20 mouse cellular contexts compared by ENCODE assay signal in the genomic region with DNA sequence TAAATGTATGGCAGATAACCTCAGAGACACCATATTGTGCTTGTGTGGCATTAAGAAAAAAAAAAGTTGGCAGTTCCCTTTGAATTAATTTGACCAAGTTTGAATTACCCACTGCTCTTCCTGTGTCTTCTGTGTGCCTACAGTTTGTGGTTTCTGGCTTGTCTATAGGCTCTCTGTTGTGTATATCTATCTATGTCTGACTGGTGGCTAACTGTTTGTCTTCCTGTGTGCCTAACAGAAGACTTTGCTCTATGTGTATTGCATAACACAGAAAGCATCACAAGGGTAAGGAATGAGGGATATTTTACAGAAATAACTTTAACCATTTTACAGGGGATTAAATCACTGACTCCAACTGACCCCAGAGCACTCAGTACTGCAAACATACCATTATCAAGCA.
"Had no signal": no experiment of that assay in that cellular context is flagged by ENCODE, and none has a peak within 500 bp of the region (broad histone marks: within the 10 kb centered on the region; RNA-seq: fewer than 3 reads in every experiment).

No protein-coding gene starts in this region.

- ATAC-seq: inflammation-experienced regulatory T-cells, adult 6 months; intestine, embryonic 16.5 days; midbrain, embryonic 15.5 days had no signal

- H3K27me3 ChIP-seq: lung, embryonic 15.5 days; midbrain, embryonic 12.5 days; midbrain, embryonic 15.5 days; neural tube, embryonic 13.5 days; stomach, embryonic 15.5 days had no signal

- H3K9me3 ChIP-seq: lung, embryonic 15.5 days; midbrain, embryonic 12.5 days; midbrain, embryonic 15.5 days; neural tube, embryonic 13.5 days; stomach, embryonic 15.5 days had no signal

- H3K4me2 ChIP-seq: lung, embryonic 15.5 days; midbrain, embryonic 12.5 days; midbrain, embryonic 15.5 days; neural tube, embryonic 13.5 days; stomach, embryonic 15.5 days had no signal

- H3K27ac ChIP-seq: lung, embryonic 15.5 days; midbrain, embryonic 12.5 days; midbrain, embryonic 15.5 days; stomach, embryonic 15.5 days had no signal

- H3K4me1 ChIP-seq: lung, embryonic 15.5 days; midbrain, embryonic 12.5 days; midbrain, embryonic 15.5 days; stomach, embryonic 15.5 days had no signal

- H3K36me3 ChIP-seq: lung, embryonic 15.5 days; midbrain, embryonic 12.5 days; midbrain, embryonic 15.5 days; neural tube, embryonic 13.5 days; stomach, embryonic 15.5 days had no signal

- H3K9ac ChIP-seq: lung, embryonic 15.5 days; midbrain, embryonic 12.5 days; midbrain, embryonic 15.5 days; neural tube, embryonic 13.5 days; stomach, embryonic 15.5 days had no signal

- DNase-seq: kidney, adult 18-20 months; kidney, adult 9 months; kidney, postnatal 14 days; kidney, postnatal 4 days; layer of hippocampus, adult 9-11 months; lung, adult 18-20 months; lung, postnatal 10 days; lung, postnatal 36 days; retina, postnatal 1 day; right cerebral cortex, postnatal 25 days; spleen, adult 18-20 months; thymus, postnatal 36 days had no signal

- H3K4me3 ChIP-seq: lung, embryonic 15.5 days; midbrain, embryonic 12.5 days; midbrain, embryonic 15.5 days; myocyte; neural tube, embryonic 13.5 days; stomach, embryonic 15.5 days had no signal
